In genomic region chr10:79989272-79989786, GRCm38 (mm10) we compare ENCODE assay signal across 7 mouse cellular contexts. TPM values are rescaled to one million over a fixed set of nuclear protein-coding genes. Genes with fewer than 3 reads are reported as not detected.
A peak's percentile ranks its signal among the peaks of the same experiment; 100 is the strongest.
DNase-seq lines count a peak whose midpoint lies in the region; ATAC-seq and TF ChIP-seq lines count a peak whose summit lies in the region.

No protein-coding gene starts in this region.

- peaks cover 36% of the 10 kb centered on the region for H3K36me3 ChIP-seq in lung, embryonic 16.5 days (ENCODE audit: control insufficient read depth, insufficient read depth, low read length)
- H3K36me3 ChIP-seq in limb, embryonic 11.5 days (ENCODE audit: control insufficient read depth, insufficient read depth, low read length): peaks cover 24% of the 10 kb centered on the region; the same call in 1 of the 2 replicates
- H3K36me3 ChIP-seq in small intestine, adult 2 months (ENCODE audit: control insufficient read depth, insufficient read depth, low read length): peaks cover 8% of the 10 kb centered on the region; the same call in 1 of the 2 replicates

- 15% methylated on average over 8 of the region's 8 CpGs for WGBS in lung, embryonic 16.5 days
- 26% methylated on average over 8 of the region's 8 CpGs for WGBS in limb, embryonic 11.5 days
- 16% methylated on average over 8 of the region's 8 CpGs for WGBS in small intestine, adult 2 months

- H3K4me2 ChIP-seq in lung, embryonic 16.5 days (ENCODE audit: low read depth, low read length): peak overlapping the region; percentile 67
- H3K4me2 ChIP-seq in limb, embryonic 11.5 days (ENCODE audit: low read depth, severe bottlenecking): peak overlapping the region; percentile 54

- peaks cover 44% of the 10 kb centered on the region for H3K4me1 ChIP-seq in lung, embryonic 16.5 days (replicated peaks; ENCODE audit: control insufficient read depth, insufficient read depth, low read length)
- peaks cover 38% of the 10 kb centered on the region for H3K4me1 ChIP-seq in limb, embryonic 11.5 days (ENCODE audit: control insufficient read depth, insufficient read depth, low read length)
- H3K4me1 ChIP-seq in small intestine, adult 2 months (ENCODE audit: control insufficient read depth, insufficient read depth, insufficient read length, low read length): peaks cover 18% of the 10 kb centered on the region

- no peaks in the 10 kb centered on the region for H3K27me3 ChIP-seq in lung, embryonic 16.5 days (ENCODE audit: control insufficient read depth, insufficient read depth, low read depth, low read length)
- H3K27me3 ChIP-seq in limb, embryonic 11.5 days (ENCODE audit: control insufficient read depth, insufficient read depth, low read length): no peaks in the 10 kb centered on the region
- no peaks in the 10 kb centered on the region for H3K27me3 ChIP-seq in small intestine, adult 2 months (ENCODE audit: control insufficient read depth, insufficient read depth, low read length)

- intact Hi-C loops in left cerebral cortex, postnatal 10 days (cut with DNase I): loop anchor here (5.0 to 10.0 kb wide), 3 partner anchors 48 to 255 kb away; partner anchors contain the start of genes Ndufs7, Polr2e and Stk11

- peak overlapping the region; percentile 98 for H3K27ac ChIP-seq in lung, embryonic 16.5 days (ENCODE audit: low read length)
- no peak overlapping the region; the same call in 1 of the 2 replicates for H3K27ac ChIP-seq in limb, embryonic 11.5 days (replicated peaks; ENCODE audit: low read depth, low read length)
- H3K27ac ChIP-seq in small intestine, adult 2 months (ENCODE audit: insufficient read depth, low read depth, low read length): peak overlapping the region; percentile 1; the same call in 1 of the 2 replicates

- no peak for DNase-seq in lung, postnatal 14 days
- peak; percentile 58 for DNase-seq in fat pad, adult 2 months (ENCODE audit: extremely low read depth, low read depth, low spot score)
- peak; percentile 43 for DNase-seq in limb, embryonic 11.5 days (ENCODE audit: low spot score)
- DNase-seq in left cerebral cortex, postnatal 10 days (ENCODE audit: extremely low spot score in 1 of 2, low spot score in 2 of 2): no peak
- no peak for DNase-seq in layer of hippocampus, postnatal 10 days (ENCODE audit: low spot score in 2 of 2)

- no peak for TF ChIP-seq CTCF in small intestine, adult 2 months (IDR thresholded peaks at IDR 0.05; ENCODE audit: extremely low read depth, insufficient read length, insufficient replicate concordance, low read depth, low read length)

- peak overlapping the region; percentile 93 for H3K9ac ChIP-seq in lung, embryonic 16.5 days (ENCODE audit: low read length)
- H3K9ac ChIP-seq in limb, embryonic 11.5 days (ENCODE audit: low read length): peak overlapping the region; percentile 38; the same call in 1 of the 2 replicates

- ATAC-seq in lung, embryonic 16.5 days (ENCODE audit: low read depth): no peak
- ATAC-seq in limb, embryonic 11.5 days (ENCODE audit: insufficient number of reproducible peaks, low FRiP score, low TSS enrichment, low read depth): no peak

- TF ChIP-seq POLR2A in small intestine, adult 2 months (IDR thresholded peaks at IDR 0.05; ENCODE audit: low read depth, low read length): no peak

- H3K4me3 ChIP-seq in lung, embryonic 16.5 days (ENCODE audit: low read length): peak overlapping the region; percentile 90
- peak overlapping the region; percentile 62 for H3K4me3 ChIP-seq in limb, embryonic 11.5 days (ENCODE audit: low read depth, low read length)
- peak overlapping the region; percentile 81 for H3K4me3 ChIP-seq in small intestine, adult 2 months (ENCODE audit: low read depth, low read length)

- peaks cover 4% of the 10 kb centered on the region for H3K9me3 ChIP-seq in lung, embryonic 16.5 days (ENCODE audit: control insufficient read depth, low read length)
- H3K9me3 ChIP-seq in limb, embryonic 11.5 days (ENCODE audit: control insufficient read depth, low read length): no peaks in the 10 kb centered on the region; the same call in 1 of the 2 replicates

RNA-seq across cellular contexts. Expression of gene Cnn2, which starts 0.9 kb away (rescaled TPM):
- 401 and 405 TPM in 2 replicates for polyA plus RNA-seq in lung, embryonic 16.5 days (2015; fragmentation: Nextera tagmentation; extraction: Ambion mirVana)
- 250 and 255 TPM in 2 replicates for polyA plus RNA-seq in limb, embryonic 11.5 days (2014; fragmentation: Nextera tagmentation; extraction: Ambion mirVana)
- 49.9 and 72.8 TPM in 2 replicates for polyA plus RNA-seq in small intestine, adult 2 months (2012; rRNA removed)
- 10 to 100 TPM in 1 of 2 experiments, 1 to 10 TPM in 1; 8.9 to 12.4 TPM for total RNA-seq in left cerebral cortex, postnatal 10 days (2021)
- 10 to 100 TPM in 1 of 2 experiments, 1 to 10 TPM in 1; 8.2 to 10.3 TPM for total RNA-seq in layer of hippocampus, postnatal 10 days (2021)

RNA-seq across cellular contexts. Expression of gene Tmem259, which starts 5.2 kb away (rescaled TPM):
- 7.3 and 9.0 TPM in 2 replicates for polyA plus RNA-seq in lung, embryonic 16.5 days (2015; fragmentation: Nextera tagmentation; extraction: Ambion mirVana)
- polyA plus RNA-seq in limb, embryonic 11.5 days (2014; fragmentation: Nextera tagmentation; extraction: Ambion mirVana): 15.7 and 15.9 TPM in 2 replicates
- 225 and 441 TPM in 2 replicates for polyA plus RNA-seq in small intestine, adult 2 months (2012; rRNA removed)
- total RNA-seq in left cerebral cortex, postnatal 10 days (2021): 100 to 1,000 TPM; 136 TPM
- total RNA-seq in layer of hippocampus, postnatal 10 days (2021): 100 to 1,000 TPM; 137 to 139 TPM

RNA-seq across cellular contexts. Expression of gene Abca7, which starts 7.0 kb away (rescaled TPM):
- 4.9 and 5.6 TPM in 2 replicates for polyA plus RNA-seq in lung, embryonic 16.5 days (2015; fragmentation: Nextera tagmentation; extraction: Ambion mirVana)
- polyA plus RNA-seq in limb, embryonic 11.5 days (2014; fragmentation: Nextera tagmentation; extraction: Ambion mirVana): 1.3 and 1.4 TPM in 2 replicates
- polyA plus RNA-seq in small intestine, adult 2 months (2012; rRNA removed): 18.1 and 33.4 TPM in 2 replicates
- 1 to 10 TPM; 8.5 to 9.8 TPM for total RNA-seq in left cerebral cortex, postnatal 10 days (2021)
- 10 to 100 TPM in 1 of 2 experiments, 1 to 10 TPM in 1; 9.3 to 10.3 TPM for total RNA-seq in layer of hippocampus, postnatal 10 days (2021)

RNA-seq across cellular contexts. Expression of gene Grin3b, which starts 18.8 kb away (rescaled TPM):
- polyA plus RNA-seq in lung, embryonic 16.5 days (2015; fragmentation: Nextera tagmentation; extraction: Ambion mirVana): 0.25 and 0.75 TPM in 2 replicates
- polyA plus RNA-seq in limb, embryonic 11.5 days (2014; fragmentation: Nextera tagmentation; extraction: Ambion mirVana): 0.23 and 0.41 TPM in 2 replicates
- not detected in 2 replicates for polyA plus RNA-seq in small intestine, adult 2 months (2012; rRNA removed)
- total RNA-seq in left cerebral cortex, postnatal 10 days (2021): under 1 TPM; 0.24 to 0.28 TPM
- total RNA-seq in layer of hippocampus, postnatal 10 days (2021): under 1 TPM; 0.13 to 0.27 TPM

RNA-seq across cellular contexts. Expression of gene Arhgap45, which starts 27.1 kb away (rescaled TPM):
- polyA plus RNA-seq in lung, embryonic 16.5 days (2015; fragmentation: Nextera tagmentation; extraction: Ambion mirVana): 18.1 and 21.8 TPM in 2 replicates
- polyA plus RNA-seq in limb, embryonic 11.5 days (2014; fragmentation: Nextera tagmentation; extraction: Ambion mirVana): 8.5 and 10.8 TPM in 2 replicates
- polyA plus RNA-seq in small intestine, adult 2 months (2012; rRNA removed): 23.2 and 36.8 TPM in 2 replicates
- 1 to 10 TPM; 3.3 to 4.5 TPM for total RNA-seq in left cerebral cortex, postnatal 10 days (2021)
- 1 to 10 TPM; 3.3 to 3.8 TPM for total RNA-seq in layer of hippocampus, postnatal 10 days (2021)

Comparison
In these comparisons a context has a peak if more than half of its experiments do, and no peak if none do; other contexts are left out.
1. DNase-seq: peak in fat pad, adult 2 months (single experiment) and limb, embryonic 11.5 days (single experiment); none in lung, postnatal 14 days (single experiment), left cerebral cortex, postnatal 10 days (0 of 2) and layer of hippocampus, postnatal 10 days (0 of 2).
2. RNA of gene Tmem259, which starts 5.2 kb away (polyA plus RNA-seq): 225 to 441 TPM in small intestine, adult 2 months; 15.7 to 15.9 TPM in limb, embryonic 11.5 days and 7.3 to 9.0 TPM in lung, embryonic 16.5 days; every median in the first group is over 10 times any median in the second.
3. Peak in every context shown above with its lines, with median percentiles within 50 percentile points of each other: H3K4me3 ChIP-seq.